Mouse (Mus musculus) brain, embryonic 14.5 days (tissue): ENCODE measurements at regions not wholly inside any gene's neighbourhood (a gene's known extent, or its start where the extent isn't known, plus 50 kb on each side); places are given as distances from the start of the nearest gene placed in this dataset.

Experiments used
- CTCF ChIP-seq: fragments of 200-500 bp; IDR thresholded peaks from 2 replicates; pipeline ENCODE4 v1.5.1; 2012; ENCODE audit warnings: inconsistent platforms, mild to moderate bottlenecking, moderate library complexity, borderline replicate concordance; ENCODE audit not compliant: insufficient read depth, insufficient read length; ENCODE audit errors: extremely low read depth
- POLR2A ChIP-seq: fragments of 200-500 bp; IDR thresholded peaks from 2 replicates; pipeline ENCODE4 v1.6.1; 2012; ENCODE audit warnings: mild to moderate bottlenecking, inconsistent platforms, borderline replicate concordance; ENCODE audit not compliant: poor library complexity, insufficient read depth, insufficient read length, severe bottlenecking; ENCODE audit errors: extremely low read depth

- TF ChIP-seq CTCF: no peak
- no peak for TF ChIP-seq POLR2A
Measured at GRCm38 (mm10) chr14:113211968-113212367, 102.4 kb upstream of the Tpm3-rs7 start.
